Mouse (Mus musculus): ENCODE measurements around the gene Pofut2. TPM values are rescaled to one million over a fixed set of nuclear protein-coding genes. Genes with fewer than 3 reads are reported as not detected.

The Pofut2 gene
- polyA plus RNA-seq, 1 experiment from 2014 or later, result 58.8 TPM

Other genes with a start within 250 kb of the Pofut2 start
- 45.1 and 49.6 TPM in 2 replicates for gene Slc19a1, start 227.0 kb upstream of the Pofut2 start, polyA plus RNA-seq (2015; fragmentation: Nextera tagmentation; extraction: Ambion mirVana)
- 26.4 and 41.9 TPM in 2 replicates for gene Col18a1, start 92.7 kb upstream of the Pofut2 start, polyA plus RNA-seq (2015; fragmentation: Nextera tagmentation; extraction: Ambion mirVana)
- gene Adarb1, start 159.1 kb downstream of the Pofut2 start, polyA plus RNA-seq (2015; fragmentation: Nextera tagmentation; extraction: Ambion mirVana), result 19.9 and 20.6 TPM in 2 replicates